Mouse (Mus musculus) heart, postnatal 0 days (tissue): ENCODE results near the gene Prdm1.

Source experiments
- CTCF ChIP-seq: IDR thresholded peaks from 2 replicates; pipeline ENCODE4 v1.5.1; 2016; ENCODE audit warnings: antibody characterized with exemption, control low read depth, low read depth
- EP300 ChIP-seq: IDR thresholded peaks from 2 replicates; pipeline ENCODE4 v1.6.1; 2016; ENCODE audit warnings: antibody characterized with exemption, low read depth

- TF ChIP-seq CTCF, result no peak
- no peak for TF ChIP-seq EP300
These were observed 78.2 kb downstream of the Prdm1 start for GRCm38 (mm10) chr10:44450108-44450507.
